Mouse (Mus musculus) midbrain, embryonic 11.5 days (tissue): ENCODE measurements at regions not wholly inside any gene's neighbourhood (a gene's known extent, or its start where the extent isn't known, plus 50 kb on each side); places are given as distances from the start of the nearest gene placed in this dataset.

Source experiments
- ATAC-seq: fragments of 200-750 bp; cut with Nextera tagmentation; 2 replicates; pipeline ENCODE4 v1.8.0; 2017; ENCODE audit warnings: moderate TSS enrichment, moderate library complexity; ENCODE audit not compliant: low FRiP score
- DNase-seq: peaks from one replicate; pipeline ENCODE4 v3.0.0; 2015; ENCODE audit warnings: low spot score; ENCODE audit errors: missing footprints
- H3K27ac ChIP-seq: fragments of 300-500 bp; sonication (generic); 2 replicates; pipeline ENCODE4 v1.5.1; 2014; ENCODE audit warnings: low read depth, low read length
- H3K27me3 ChIP-seq: fragments of 300-500 bp; sonication (generic); 2 replicates; pipeline ENCODE4 v1.6.1; 2014; ENCODE audit warnings: mild to moderate bottlenecking, low read length, moderate library complexity, mixed read lengths; ENCODE audit not compliant: control insufficient read depth, insufficient read depth
- H3K36me3 ChIP-seq: fragments of 300-500 bp; sonication (generic); 2 replicates; pipeline ENCODE4 v1.6.1; 2014; ENCODE audit warnings: mild to moderate bottlenecking, low read length, moderate library complexity, mixed read lengths; ENCODE audit not compliant: control insufficient read depth, insufficient read depth
- H3K4me1 ChIP-seq: fragments of 300-500 bp; sonication (generic); 2 replicates; pipeline ENCODE4 v1.6.1; 2014; ENCODE audit warnings: low read length; ENCODE audit not compliant: control insufficient read depth, insufficient read depth
- H3K4me2 ChIP-seq: fragments of 300-500 bp; sonication (generic); 2 replicates; pipeline ENCODE4 v1.6.1; 2014; ENCODE audit warnings: mild to moderate bottlenecking, moderate library complexity
- H3K4me3 ChIP-seq: fragments of 300-500 bp; sonication (generic); 2 replicates; pipeline ENCODE4 v1.5.1; 2014; ENCODE audit warnings: low read depth, low read length
- H3K9ac ChIP-seq: fragments of 300-500 bp; sonication (generic); 2 replicates; pipeline ENCODE4 v1.6.1; 2014; ENCODE audit warnings: low read length
- H3K9me3 ChIP-seq: fragments of 300-500 bp; sonication (generic); 2 replicates; pipeline ENCODE4 v1.6.1; 2016; ENCODE audit warnings: low read length; ENCODE audit not compliant: control insufficient read depth
- WGBS: fragments of 180-500 bp; shearing (Covaris S2); extraction: QIAGEN DNeasy Blood & Tissue Kit; methylation state at CpG from one replicate; pipeline ENCODE4 v1.1.7; 2014; 5-methylcytosine and 5-hydroxymethylcytosine counted together

GRCm38 (mm10) chr3:129478093-129478492 is 54.1 kb upstream of the Elovl6 start:
- 89% methylated on average over 7 of the region's 7 CpGs for WGBS
- H3K9ac ChIP-seq: no peak overlapping the region
- H3K9me3 ChIP-seq: no peaks in the 10 kb centered on the region
- no peak overlapping the region for H3K4me3 ChIP-seq
- no peak for DNase-seq
- H3K4me2 ChIP-seq: no peak overlapping the region
- ATAC-seq: no peak
- H3K27ac ChIP-seq: no peak overlapping the region
- no peaks in the 10 kb centered on the region for H3K27me3 ChIP-seq
- no peaks in the 10 kb centered on the region for H3K36me3 ChIP-seq
- no peaks in the 10 kb centered on the region for H3K4me1 ChIP-seq

GRCm38 (mm10) chr3:129481293-129481692 is 50.9 kb upstream of the Elovl6 start:
- Histone ChIP-seq H3K27ac (no peak overlapping the region), H3K27me3 (no peaks in the 10 kb centered on the region), H3K4me2 (no peak overlapping the region), H3K4me3 (no peak overlapping the region), H3K9me3 (no peaks in the 10 kb centered on the region), H3K4me1 (no peaks in the 10 kb centered on the region), H3K36me3 (no peaks in the 10 kb centered on the region), H3K9ac (no peak overlapping the region)
- DNase-seq (no peak), ATAC-seq (no peak)
- 88% methylated on average over 3 of the region's 3 CpGs for WGBS
